16 mouse cellular contexts compared by ENCODE assay signal in the genomic region with DNA sequence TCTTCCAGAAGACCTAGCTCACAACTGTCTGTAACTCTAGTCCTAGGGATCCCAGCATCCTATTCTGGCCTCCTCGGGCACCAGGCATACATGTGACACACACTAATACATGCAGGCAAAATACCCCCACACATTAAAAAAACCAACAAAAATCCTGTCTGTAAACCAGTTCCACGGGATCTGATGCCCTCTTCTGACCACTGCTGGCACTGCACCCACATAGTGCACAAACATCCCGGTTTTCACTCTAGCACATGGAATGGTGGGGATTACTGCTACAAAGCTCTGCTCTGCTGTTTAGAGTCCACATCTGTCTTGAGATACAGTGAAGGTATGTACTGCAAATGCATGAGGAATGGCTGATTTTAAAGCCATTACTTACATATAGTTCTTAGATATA. TPM values are rescaled to one million over a fixed set of nuclear protein-coding genes. Genes with fewer than 3 reads are reported as not detected.
DNase-seq lines count a peak whose midpoint lies in the region; ATAC-seq and TF ChIP-seq lines count a peak whose summit lies in the region.
"Had no signal": no experiment of that assay in that cellular context is flagged by ENCODE, and none has a peak within 500 bp of the region (broad histone marks: within the 10 kb centered on the region; RNA-seq: fewer than 3 reads in every experiment).

No protein-coding gene starts in this region.

- H3K4me1 ChIP-seq in limb, embryonic 15.5 days: peaks cover 20% of the 10 kb centered on the region
- H3K4me1 ChIP-seq: liver, embryonic 15.5 days had no signal

- no peak overlapping the region for H3K9ac ChIP-seq in limb, embryonic 15.5 days
- H3K9ac ChIP-seq: hindbrain, embryonic 14.5 days; liver, embryonic 15.5 days had no signal

- peak; percentile 54 for TF ChIP-seq CTCF in gastrocnemius, adult 2 months (IDR thresholded peaks at IDR 0.05)
- TF ChIP-seq CTCF in layer of hippocampus, adult 2 months (conservative IDR thresholded peaks at IDR 0.05): peak; percentile 62

- DNase-seq in gastrocnemius, adult 2 months: no peak
- no peak for DNase-seq in gastrocnemius, adult 18-20 months (ENCODE audit: low spot score)
- no peak for DNase-seq in layer of hippocampus, adult 2 months (ENCODE audit: low spot score in 2 of 2)
- no peak for DNase-seq in layer of hippocampus, adult 9-10 months (ENCODE audit: low spot score)
- DNase-seq in testis, postnatal 10 days (ENCODE audit: low spot score): peak; percentile 57
- no peak for DNase-seq in testis, postnatal 14 days (ENCODE audit: low spot score)
- DNase-seq in right cerebral cortex, postnatal 10 days (ENCODE audit: low spot score in 2 of 2): no peak
- DNase-seq: adrenal gland, adult 2 months; layer of hippocampus, postnatal 36 days; right cerebral cortex, postnatal 14 days; thymus, postnatal 14 days had no signal

- WGBS in limb, embryonic 15.5 days: 90% methylated on average over 3 of the region's 3 CpGs

- ATAC-seq in limb, embryonic 15.5 days (ENCODE audit: insufficient number of reproducible peaks, low FRiP score, low TSS enrichment, low read depth): no peak

- H3K4me3 ChIP-seq in gastrocnemius, adult 2 months: no peak overlapping the region; the same call in 1 of the 2 replicates
- H3K4me3 ChIP-seq in layer of hippocampus, adult 2 months: no peak overlapping the region
- no peak overlapping the region for H3K4me3 ChIP-seq in limb, embryonic 15.5 days
- H3K4me3 ChIP-seq: erythroblast, embryonic 14.5 days; liver, embryonic 15.5 days; megakaryocyte, embryonic 14.5 days had no signal

- intact Hi-C loops in gastrocnemius, adult 2 months (cut with DNase I): no loop called here

- peak overlapping the region; percentile 82 for H3K27ac ChIP-seq in gastrocnemius, adult 2 months
- H3K27ac ChIP-seq in layer of hippocampus, adult 2 months: peak overlapping the region; percentile 60
- peak overlapping the region; percentile 60 for H3K27ac ChIP-seq in limb, embryonic 15.5 days
- H3K27ac ChIP-seq: hindbrain, embryonic 14.5 days; liver, embryonic 15.5 days had no signal

- no peaks in the 10 kb centered on the region for H3K36me3 ChIP-seq in limb, embryonic 15.5 days

- H3K4me2 ChIP-seq in limb, embryonic 15.5 days: no peak overlapping the region
- H3K4me2 ChIP-seq: hindbrain, embryonic 14.5 days; liver, embryonic 15.5 days had no signal

- H3K27me3 ChIP-seq in limb, embryonic 15.5 days: no peaks in the 10 kb centered on the region
- H3K27me3 ChIP-seq: liver, embryonic 15.5 days had no signal

- H3K9me3 ChIP-seq in limb, embryonic 15.5 days: no peaks in the 10 kb centered on the region
- H3K9me3 ChIP-seq: liver, embryonic 15.5 days had no signal

RNA-seq across cellular contexts. Expression of gene Smarca5, which starts 59.5 kb away (rescaled TPM):
- 10 to 100 TPM; 28.6 to 38.4 TPM for total RNA-seq in gastrocnemius, adult 2 months (2021)
- 10 to 100 TPM; 28.2 to 32.6 TPM for total RNA-seq in gastrocnemius, adult 18-20 months (2021)
- total RNA-seq in layer of hippocampus, adult 2 months (2021): 10 to 100 TPM; 58.5 to 59.3 TPM
- polyA plus RNA-seq in limb, embryonic 15.5 days (2015; fragmentation: Nextera tagmentation; extraction: Ambion mirVana): 50.3 and 63.6 TPM in 2 replicates
